Mouse (Mus musculus) hindbrain, embryonic 11.5 days (tissue): ENCODE data around the gene Nkx2-4. TPM values are rescaled to one million over a fixed set of nuclear protein-coding genes. Genes with fewer than 3 reads are reported as not detected.

Experiments
- ATAC-seq: fragments of 200-750 bp; cut with Nextera tagmentation; 2 replicates; pipeline ENCODE4 v1.8.0; 2017; ENCODE audit warnings: mild to moderate bottlenecking, moderate TSS enrichment, moderate library complexity; ENCODE audit not compliant: low FRiP score
- DNase-seq: peaks from one replicate; pipeline ENCODE4 v3.0.0-alpha.2; 2015; ENCODE audit warnings: low spot score
- H3K27ac ChIP-seq: fragments of 300-500 bp; sonication (generic); 2 replicates; pipeline ENCODE4 v1.5.1; 2014; ENCODE audit warnings: mild to moderate bottlenecking, low read depth, low read length
- H3K27me3 ChIP-seq: fragments of 300-500 bp; sonication (generic); 2 replicates; pipeline ENCODE4 v1.6.1; 2014; ENCODE audit warnings: mild to moderate bottlenecking, low read length, moderate library complexity, mixed read lengths; ENCODE audit not compliant: control insufficient read depth, insufficient read depth
- H3K36me3 ChIP-seq: fragments of 300-500 bp; sonication (generic); 2 replicates; pipeline ENCODE4 v1.6.1; 2014; ENCODE audit warnings: mild to moderate bottlenecking, low read length, moderate library complexity, mixed read lengths; ENCODE audit not compliant: control insufficient read depth, insufficient read depth
- H3K4me1 ChIP-seq: fragments of 300-500 bp; sonication (generic); replicated peaks from 2 replicates; pipeline ENCODE4 v1.6.1; 2014; ENCODE audit warnings: low read length, mixed read lengths; ENCODE audit not compliant: control insufficient read depth, insufficient read depth
- H3K4me2 ChIP-seq: fragments of 300-500 bp; sonication (generic); replicated peaks from 2 replicates; pipeline ENCODE4 v1.6.1; 2014; ENCODE audit warnings: mild to moderate bottlenecking, low read depth, low read length
- H3K4me3 ChIP-seq: fragments of 300-500 bp; sonication (generic); 2 replicates; pipeline ENCODE4 v1.5.1; 2014; ENCODE audit warnings: low read depth, low read length
- H3K9ac ChIP-seq: fragments of 300-500 bp; sonication (generic); 2 replicates; pipeline ENCODE4 v1.6.1; 2014; ENCODE audit warnings: low read depth, low read length
- H3K9me3 ChIP-seq: fragments of 300-500 bp; sonication (generic); 2 replicates; pipeline ENCODE4 v1.6.1; 2016; ENCODE audit warnings: low read length; ENCODE audit not compliant: control insufficient read depth
- WGBS: fragments of 180-500 bp; shearing (Covaris S2); extraction: QIAGEN DNeasy Blood & Tissue Kit; methylation state at CpG from one replicate; pipeline ENCODE4 v1.1.7; 2014; 5-methylcytosine and 5-hydroxymethylcytosine counted together
- polyA plus RNA-seq: library from polyadenylated mRNA; unstranded; fragments of >200 nt; fragmentation: Nextera tagmentation; extraction: Ambion mirVana; gene quantifications from 2 replicates; pipeline ENCODE4 v1.2.1, GENCODE M21; 2014

Nkx2-4 gene
- polyA plus RNA-seq, 1 experiment from 2014 or later = not detected

GRCm38 (mm10) chr2:147074399-147074798 lies 10.8 kb downstream of the Nkx2-4 start:
- ATAC-seq (no peak), DNase-seq (no peak)
- H3K27ac ChIP-seq = no peak overlapping the region
- no peaks in the 10 kb centered on the region for H3K36me3 ChIP-seq
- H3K4me3 ChIP-seq = no peak overlapping the region
- no peak overlapping the region for H3K4me2 ChIP-seq
- no peaks in the 10 kb centered on the region for H3K4me1 ChIP-seq
- 92% methylated on average over 4 of the region's 4 CpGs for WGBS
- peaks cover under 1% of the 10 kb centered on the region for H3K27me3 ChIP-seq
- H3K9ac ChIP-seq = no peak overlapping the region
- H3K9me3 ChIP-seq = no peaks in the 10 kb centered on the region

- Histone ChIP-seq H3K9ac (no peak overlapping the region), H3K36me3 (no peaks in the 10 kb centered on the region)
- 63% methylated on average over 2 of the region's 2 CpGs for WGBS
These were observed 11.3 kb downstream of the Nkx2-4 start for GRCm38 (mm10) chr2:147073962-147074361.

GRCm38 (mm10) chr2:147070305-147070704 lies 14.9 kb downstream of the Nkx2-4 start:
- Histone ChIP-seq H3K27ac (no peak overlapping the region), H3K36me3 (no peaks in the 10 kb centered on the region), H3K9ac (no peak overlapping the region), H3K9me3 (no peaks in the 10 kb centered on the region), H3K4me1 (no peaks in the 10 kb centered on the region), H3K4me3 (no peak overlapping the region), H3K27me3 (no peaks in the 10 kb centered on the region), H3K4me2 (no peak overlapping the region)
- DNase-seq (no peak), ATAC-seq (no peak)
- WGBS = 82% methylated on average over 1 of the region's 1 CpGs

More at GRCm38 (mm10) chr2:147073962-147074361, 11.3 kb downstream of the Nkx2-4 start:
- Histone ChIP-seq H3K27me3 (no peaks in the 10 kb centered on the region), H3K4me1 (no peaks in the 10 kb centered on the region), H3K4me3 (no peak overlapping the region), H3K9me3 (no peaks in the 10 kb centered on the region), H3K27ac (no peak overlapping the region), H3K4me2 (no peak overlapping the region)
- DNase-seq = no peak
- no peak for ATAC-seq

- H3K9ac ChIP-seq = no peak overlapping the region
- no peaks in the 10 kb centered on the region for H3K9me3 ChIP-seq
- no peak overlapping the region for H3K4me2 ChIP-seq
- ATAC-seq = peak; percentile 35; the same call in 1 of the 2 replicates
- H3K27me3 ChIP-seq = no peaks in the 10 kb centered on the region
- H3K27ac ChIP-seq = no peak overlapping the region
- H3K4me1 ChIP-seq = no peaks in the 10 kb centered on the region
- DNase-seq = no peak
- WGBS = 44% methylated on average over 1 of the region's 1 CpGs
- H3K4me3 ChIP-seq = no peak overlapping the region
- no peaks in the 10 kb centered on the region for H3K36me3 ChIP-seq
These were observed 16.2 kb downstream of the Nkx2-4 start for GRCm38 (mm10) chr2:147069077-147069476.

GRCm38 (mm10) chr2:147067480-147068246 lies 17.6 kb downstream of the Nkx2-4 start:
- H3K4me2 ChIP-seq = no peak overlapping the region
- no peak overlapping the region for H3K4me3 ChIP-seq
- 89% methylated on average over 1 of the region's 1 CpGs for WGBS
- no peak overlapping the region for H3K27ac ChIP-seq
- no peaks in the 10 kb centered on the region for H3K9me3 ChIP-seq
- H3K9ac ChIP-seq = no peak overlapping the region
- ATAC-seq (no peak), DNase-seq (no peak)
- H3K4me1 ChIP-seq = no peaks in the 10 kb centered on the region
- H3K27me3 ChIP-seq = no peaks in the 10 kb centered on the region
- no peaks in the 10 kb centered on the region for H3K36me3 ChIP-seq

GRCm38 (mm10) chr2:147053229-147053892 lies 31.9 kb downstream of the Nkx2-4 start:
- Histone ChIP-seq H3K27ac (no peak overlapping the region), H3K4me2 (no peak overlapping the region), H3K9me3 (no peaks in the 10 kb centered on the region), H3K36me3 (0 out of 2 replicates have a peak, but pooled peaks cover 2% of the 10 kb centered on the region), H3K27me3 (no peaks in the 10 kb centered on the region), H3K4me1 (no peaks in the 10 kb centered on the region), H3K9ac (no peak overlapping the region), H3K4me3 (no peak overlapping the region)
- ATAC-seq (no peak), DNase-seq (no peak)
- 95% methylated on average over 2 of the region's 2 CpGs for WGBS

- Histone ChIP-seq H3K4me1 (no peaks in the 10 kb centered on the region), H3K4me3 (no peak overlapping the region), H3K9me3 (no peaks in the 10 kb centered on the region), H3K4me2 (no peak overlapping the region), H3K27me3 (no peaks in the 10 kb centered on the region), H3K36me3 (no peaks in the 10 kb centered on the region), H3K9ac (no peak overlapping the region), H3K27ac (no peak overlapping the region)
- no peak for ATAC-seq
- no peak for DNase-seq
- 94% methylated on average over 3 of the region's 3 CpGs for WGBS
These were observed 38.2 kb downstream of the Nkx2-4 start for GRCm38 (mm10) chr2:147047051-147047450.

- WGBS = 98% methylated on average over 2 of the region's 2 CpGs
- H3K4me1 ChIP-seq = no peaks in the 10 kb centered on the region
- ATAC-seq = no peak
- H3K9me3 ChIP-seq = no peaks in the 10 kb centered on the region
- no peak for DNase-seq
- H3K9ac ChIP-seq = no peak overlapping the region
- H3K36me3 ChIP-seq = no peaks in the 10 kb centered on the region
- no peak overlapping the region for H3K4me3 ChIP-seq
- H3K27me3 ChIP-seq = no peaks in the 10 kb centered on the region
- no peak overlapping the region for H3K4me2 ChIP-seq
- no peak overlapping the region for H3K27ac ChIP-seq
These were observed 49.4 kb downstream of the Nkx2-4 start for GRCm38 (mm10) chr2:147035864-147036263.
